Mouse (Mus musculus): ENCODE data around the gene Lrfn2. TPM values are rescaled to one million over a fixed set of nuclear protein-coding genes. Genes with fewer than 3 reads are reported as not detected.

Lrfn2 gene
- total and polyA plus RNA-seq, 3 experiments, result not detected

GRCm38 (mm10) chr17:48995256-48995993 is 63.2 kb downstream of the Lrfn2 start:
- H3K9ac ChIP-seq (ENCODE audit: insufficient read depth, low read depth), result no peak overlapping the region
- in situ Hi-C loops (cut with MboI; ENCODE audit: low pct_ligation_motif_present, low pct_unique_long_range_greater_than_20kb, low sequenced_read_pairs) (no loop called here), dilution Hi-C loops (cut with MboI; ENCODE audit: extremely low pct_ligation_motif_present, extremely low pct_unique_long_range_greater_than_20kb, low sequenced_read_pairs) (no loop called here)
- TF ChIP-seq SIN3A (IDR thresholded peaks at IDR 0.05; ENCODE audit: low read length), result no peak
- TF ChIP-seq MAFK (IDR thresholded peaks at IDR 0.05; ENCODE audit: insufficient replicate concordance, low read length), result no peak
- no peak for TF ChIP-seq TBP (conservative IDR thresholded peaks at IDR 0.05; ENCODE audit: low read depth, low read length)
- no peak for TF ChIP-seq KAT2A (IDR thresholded peaks at IDR 0.05; ENCODE audit: insufficient replicate concordance, low read length)
- no peak for TF ChIP-seq MEF2A (IDR thresholded peaks at IDR 0.05; ENCODE audit: borderline replicate concordance, low read depth, low read length)
- TF ChIP-seq JUN (IDR thresholded peaks at IDR 0.05; ENCODE audit: insufficient read depth, low read depth, low read length), result no peak
- TF ChIP-seq RAD21 (IDR thresholded peaks at IDR 0.05; ENCODE audit: low read depth, low read length), result no peak
- peaks cover 90% of the 10 kb centered on the region for H3K9me3 ChIP-seq (replicated peaks; ENCODE audit: low read length)
- no peaks in the 10 kb centered on the region for H3K4me1 ChIP-seq (ENCODE audit: control insufficient read depth in 1 of 2, insufficient read depth in 2 of 2)
- no peaks in the 10 kb centered on the region for H3K79me2 ChIP-seq (replicated peaks; ENCODE audit: control insufficient read depth, extremely low read depth, insufficient read depth, poor library complexity, severe bottlenecking)
- no peak for DNase-seq (ENCODE audit: extremely low read depth)
- no peak overlapping the region for H3K27ac ChIP-seq (ENCODE audit: insufficient read depth, low read depth)
- H3K4me3 ChIP-seq (replicated peaks in 1 of 3; ENCODE audit: low read depth in 2 of 3, low read length in 2 of 3, poor library complexity in 1 of 3), result no peak overlapping the region
- H3K4me2 ChIP-seq (ENCODE audit: insufficient read depth, low read depth, poor library complexity, severe bottlenecking), result no peak overlapping the region
- no peaks in the 10 kb centered on the region for H3K27me3 ChIP-seq (replicated peaks)
- no peaks in the 10 kb centered on the region for H3K36me3 ChIP-seq (replicated peaks in 1 of 2; ENCODE audit: control insufficient read depth in 1 of 2, insufficient read depth in 1 of 2, low read length in 1 of 2)

- TF ChIP-seq ELF1 (IDR thresholded peaks at IDR 0.05; ENCODE audit: low read depth, low read length) (no peak), MAX (IDR thresholded peaks at IDR 0.05; ENCODE audit: low read length) (no peak), ZKSCAN1 (IDR thresholded peaks at IDR 0.05; ENCODE audit: borderline replicate concordance, low read depth, low read length) (no peak), POLR2AphosphoS2 (IDR thresholded peaks at IDR 0.05; ENCODE audit: low read depth, low read length) (no peak), TCF12 (IDR thresholded peaks at IDR 0.05; ENCODE audit: low read depth, low read length) (no peak), KAT2A (IDR thresholded peaks at IDR 0.05; ENCODE audit: insufficient replicate concordance, low read length) (no peak), SIN3A (IDR thresholded peaks at IDR 0.05; ENCODE audit: low read length) (no peak), RAD21 (IDR thresholded peaks at IDR 0.05; ENCODE audit: low read depth, low read length) (no peak), MAFK (IDR thresholded peaks at IDR 0.05; ENCODE audit: insufficient replicate concordance, low read length) (no peak), SMC3 (IDR thresholded peaks at IDR 0.05; ENCODE audit: low read depth, low read length) (no peak), CHD1 (IDR thresholded peaks at IDR 0.05; ENCODE audit: low read depth, low read length) (no peak), ZC3H11A (IDR thresholded peaks at IDR 0.05; ENCODE audit: low read depth, low read length) (no peak), TBP (conservative IDR thresholded peaks at IDR 0.05; ENCODE audit: low read depth, low read length) (no peak), JUND (conservative IDR thresholded peaks at IDR 0.05; ENCODE audit: low read depth, low read length) (no peak)
- Histone ChIP-seq H3K9ac (ENCODE audit: insufficient read depth, low read depth) (no peak overlapping the region), H3K36me3 (replicated peaks in 1 of 2; ENCODE audit: control insufficient read depth in 1 of 2, insufficient read depth in 1 of 2, low read length in 1 of 2) (no peaks in the 10 kb centered on the region), H3K4me3 (replicated peaks in 1 of 3; ENCODE audit: low read depth in 2 of 3, low read length in 2 of 3, poor library complexity in 1 of 3) (no peak overlapping the region), H3K27me3 (replicated peaks) (no peaks in the 10 kb centered on the region), H3K4me1 (ENCODE audit: control insufficient read depth in 1 of 2, insufficient read depth in 2 of 2) (no peaks in the 10 kb centered on the region), H3K79me2 (replicated peaks; ENCODE audit: control insufficient read depth, extremely low read depth, insufficient read depth, poor library complexity, severe bottlenecking) (no peaks in the 10 kb centered on the region), H3K9me3 (replicated peaks; ENCODE audit: low read length) (peaks cover 90% of the 10 kb centered on the region), H3K27ac (ENCODE audit: insufficient read depth, low read depth) (no peak overlapping the region), H3K4me2 (ENCODE audit: insufficient read depth, low read depth, poor library complexity, severe bottlenecking) (no peak overlapping the region)
- DNase-seq (ENCODE audit: extremely low read depth), result no peak
- dilution Hi-C loops (cut with MboI; ENCODE audit: extremely low pct_ligation_motif_present, extremely low pct_unique_long_range_greater_than_20kb, low sequenced_read_pairs), result no loop called here
- in situ Hi-C loops (cut with MboI; ENCODE audit: low pct_ligation_motif_present, low pct_unique_long_range_greater_than_20kb, low sequenced_read_pairs), result no loop called here
These were observed 67.5 kb downstream of the Lrfn2 start for GRCm38 (mm10) chr17:48999463-49000227.
